Mouse (Mus musculus) olfactory bulb, adult 2 months (tissue): ENCODE measurements around the gene Nkain4.

Experiments
- CTCF ChIP-seq: fragments of 200-500 bp; IDR thresholded peaks from 2 replicates; pipeline ENCODE4 v1.5.1; 2012; ENCODE audit warnings: low read depth, mild to moderate bottlenecking, low read length, moderate library complexity; ENCODE audit not compliant: insufficient read depth
- POLR2A ChIP-seq: fragments of 200-500 bp; IDR thresholded peaks from 2 replicates; pipeline ENCODE4 v1.6.1; 2012; ENCODE audit warnings: mild to moderate bottlenecking, low read depth, low read length, moderate library complexity; ENCODE audit not compliant: insufficient read depth

DNA sequence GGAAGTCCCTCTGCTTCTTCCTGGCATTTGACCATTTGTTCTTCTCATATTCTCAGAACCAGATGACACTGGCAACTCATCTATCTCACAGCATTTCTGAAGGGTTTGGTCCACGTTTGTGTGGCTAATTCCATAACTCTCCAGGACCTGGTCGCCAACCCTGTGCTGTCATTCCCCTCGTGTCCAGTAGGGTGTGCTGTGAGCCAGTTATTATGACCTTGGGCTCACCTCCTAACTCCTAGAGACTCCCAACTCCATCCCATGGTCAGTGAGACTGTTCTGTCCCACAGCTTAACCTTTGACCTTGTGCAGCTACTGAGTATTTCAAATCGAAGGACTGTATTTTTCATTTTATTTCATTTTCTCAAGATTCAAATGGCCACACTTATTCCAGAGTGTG, 29.3 kb downstream of the Nkain4 start:
- TF ChIP-seq CTCF (peak; percentile 52), POLR2A (no peak)
